Mouse (Mus musculus) R1 (cell line): ENCODE measurements at regions not wholly inside any gene's neighbourhood (a gene's known extent, or its start where the extent isn't known, plus 50 kb on each side); places are given as distances from the start of the nearest gene placed in this dataset.

Experiments
- DNase-seq: peaks from one replicate; pipeline ENCODE4 v3.0.0-alpha.2; 2018; ENCODE audit warnings: low read depth, low spot score

DNA sequence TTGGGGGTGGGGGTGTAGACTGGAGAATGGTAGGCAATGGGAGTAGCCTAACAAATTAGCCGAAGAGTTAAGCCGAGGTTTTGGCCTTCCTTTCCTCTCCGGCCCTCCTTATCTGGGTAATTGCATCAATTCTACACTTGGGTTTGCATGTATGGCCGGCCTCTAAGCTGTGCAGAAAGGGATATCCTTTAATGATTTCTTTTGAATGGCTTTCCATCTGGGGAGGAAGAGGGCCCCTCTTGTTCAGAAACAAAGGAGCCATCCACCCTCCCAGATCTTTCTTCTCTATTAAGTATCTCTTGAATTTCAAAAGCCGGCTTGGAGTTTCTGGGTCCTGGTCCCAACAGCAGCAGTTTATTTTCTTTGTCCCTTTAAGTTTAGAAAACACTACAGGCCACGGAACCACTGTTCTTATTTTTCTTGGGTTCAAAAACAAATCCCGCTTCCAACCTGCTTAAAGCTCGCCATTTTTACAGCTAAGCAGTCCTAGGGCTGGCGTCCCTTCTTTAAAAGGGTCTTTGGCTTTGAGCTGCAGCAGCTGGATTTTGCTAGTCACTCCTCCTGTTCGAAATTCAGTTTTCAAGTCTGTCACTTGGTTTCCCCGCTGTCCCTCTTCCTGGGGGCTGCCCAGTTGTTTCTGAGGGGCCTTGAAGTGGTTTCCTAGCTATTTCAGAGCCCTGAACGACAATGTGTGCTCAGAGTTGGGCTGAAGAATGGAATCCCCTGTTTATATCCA lies 73.1 kb upstream of the Lrig1 start:
- peak; percentile 20 for DNase-seq

GRCm38 (mm10) chr6:94772391-94772790 lies 72.4 kb upstream of the Lrig1 start:
- no peak for DNase-seq

DNA sequence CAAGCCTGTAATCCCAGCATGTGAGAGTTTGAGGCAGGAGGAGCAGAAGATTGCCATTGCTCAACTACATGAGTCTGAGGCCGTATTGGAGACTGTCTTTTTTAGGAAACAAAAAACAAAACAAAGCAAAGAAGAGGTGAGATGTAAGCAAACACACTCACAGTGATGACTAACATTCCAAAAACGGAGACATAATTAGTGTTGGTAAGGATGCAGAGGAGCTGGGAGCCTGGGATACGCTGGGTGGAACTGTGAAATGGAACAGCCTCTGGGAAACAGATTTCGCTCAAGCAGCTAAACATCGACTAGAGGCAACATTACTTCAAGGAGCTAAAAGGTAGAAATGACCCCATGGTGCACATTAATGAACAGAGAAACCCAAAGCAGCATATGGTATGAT lies 68.3 kb upstream of the Lrig1 start:
- DNase-seq = no peak

GRCm38 (mm10) chr6:94765724-94766123 lies 65.8 kb upstream of the Lrig1 start:
- no peak for DNase-seq

DNA sequence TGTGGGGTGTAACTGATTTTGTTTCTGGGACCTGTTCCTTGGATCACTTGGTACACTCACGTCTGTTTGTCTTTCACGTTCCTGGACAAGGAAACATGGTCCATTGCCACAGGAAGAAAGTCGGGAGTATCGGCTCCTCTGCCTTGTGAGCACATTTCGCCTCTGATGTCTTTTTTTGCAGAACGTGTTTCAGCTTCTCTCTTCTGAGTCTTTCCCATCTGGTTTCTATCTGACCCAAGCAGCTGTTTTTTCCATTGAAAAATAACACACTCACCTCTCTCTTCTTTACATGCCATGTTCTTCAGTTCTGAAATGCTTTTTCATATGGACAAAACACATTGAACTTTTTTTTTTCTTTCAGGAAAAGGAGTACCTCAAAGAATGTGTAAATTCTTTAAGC lies 61.4 kb upstream of the Lrig1 start:
- DNase-seq = no peak

DNA sequence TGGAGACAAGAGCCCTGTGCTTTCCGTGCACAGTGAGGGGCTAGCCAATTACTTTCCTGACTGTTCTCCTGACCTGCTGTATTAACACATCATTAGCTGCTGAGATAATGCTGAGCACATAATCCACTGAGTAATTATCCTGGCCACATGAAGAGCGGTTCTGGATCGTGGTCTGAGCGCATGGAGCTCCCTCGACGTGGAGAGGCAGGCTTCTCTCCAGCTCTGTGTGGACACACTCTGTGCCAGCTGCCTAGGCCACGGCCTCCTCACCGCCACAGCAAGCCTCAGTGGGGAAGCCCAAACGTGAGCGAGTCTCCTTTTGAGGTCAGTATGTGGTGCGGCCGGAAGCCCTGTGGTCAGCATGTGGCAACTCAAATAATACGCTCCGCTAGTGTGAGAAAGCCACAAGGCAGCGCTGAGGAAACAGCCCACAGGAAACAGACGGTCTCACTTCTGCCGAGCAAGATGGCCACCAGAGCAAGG lies 60.7 kb upstream of the Lrig1 start:
- peak; percentile 48 for DNase-seq

DNA sequence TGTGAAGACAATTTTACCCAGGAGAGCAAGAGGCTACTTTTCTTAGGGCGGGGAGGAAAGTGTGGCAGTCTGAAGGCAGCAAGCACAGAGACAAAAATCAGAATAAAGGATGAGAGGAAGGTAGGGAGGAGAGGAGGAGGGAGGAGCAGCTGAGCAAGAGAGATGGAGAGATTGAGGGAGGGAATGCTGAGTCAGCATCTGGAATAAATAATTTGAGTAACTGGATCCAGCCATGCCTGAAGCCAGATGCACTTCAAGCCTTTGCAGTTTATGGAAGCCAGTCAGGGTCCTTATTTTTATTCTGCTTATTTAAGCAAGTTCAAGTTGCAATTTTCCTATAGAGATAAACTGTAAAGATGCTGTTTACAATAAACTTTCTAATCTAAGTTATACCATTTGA lies 59.7 kb upstream of the Lrig1 start:
- DNase-seq = no peak

GRCm38 (mm10) chr6:94756006-94756405 lies 56.0 kb upstream of the Lrig1 start:
- peak; percentile 32 for DNase-seq

- DNase-seq = peak; percentile 100
These were observed 55.4 kb upstream of the Lrig1 start for GRCm38 (mm10) chr6:94755297-94755831.

- peak; percentile 33 for DNase-seq
These were observed 54.6 kb upstream of the Lrig1 start for GRCm38 (mm10) chr6:94754522-94754921.

- peak; percentile 91 for DNase-seq
These were observed 51.1 kb upstream of the Lrig1 start for GRCm38 (mm10) chr6:94751101-94751440.

GRCm38 (mm10) chr6:94750228-94751100 lies 50.5 kb upstream of the Lrig1 start:
- DNase-seq = peak; percentile 99
